Mouse (Mus musculus) forebrain, postnatal 0 days (tissue): ENCODE data around the gene Apaf1. TPM values are rescaled to one million over a fixed set of nuclear protein-coding genes. Genes with fewer than 3 reads are reported as not detected.

Experiments used
- ATAC-seq: fragments of 200-750 bp; cut with Nextera tagmentation; 2 replicates; pipeline ENCODE4 v1.8.0; 2017; ENCODE audit warnings: mild to moderate bottlenecking, moderate library complexity
- DNase-seq: peaks from one replicate; pipeline ENCODE4 v3.0.0-alpha.2; 2015
- H3K27ac ChIP-seq: fragments of 300-500 bp; sonication (generic); 2 replicates; pipeline ENCODE4 v1.5.1; 2014; ENCODE audit warnings: low read depth, mild to moderate bottlenecking, antibody characterized with exemption, low read length, moderate library complexity, mixed read lengths
- H3K27me3 ChIP-seq: fragments of 300-500 bp; sonication (generic); 2 replicates; pipeline ENCODE4 v1.6.1; 2014; ENCODE audit warnings: mild to moderate bottlenecking, low read length, mixed read lengths; ENCODE audit not compliant: insufficient read depth
- H3K36me3 ChIP-seq: fragments of 300-500 bp; sonication (generic); 2 replicates; pipeline ENCODE4 v1.6.1; 2014; ENCODE audit warnings: mild to moderate bottlenecking, moderate library complexity; ENCODE audit not compliant: insufficient read depth
- H3K4me1 ChIP-seq: fragments of 300-500 bp; sonication (generic); 2 replicates; pipeline ENCODE4 v1.6.1; 2014; ENCODE audit warnings: antibody characterized with exemption; ENCODE audit not compliant: insufficient read depth
- H3K4me2 ChIP-seq: fragments of 300-500 bp; sonication (generic); 2 replicates; pipeline ENCODE4 v1.6.1; 2014; ENCODE audit warnings: low read depth, mild to moderate bottlenecking, moderate library complexity
- H3K4me3 ChIP-seq: fragments of 300-500 bp; sonication (generic); 2 replicates; pipeline ENCODE4 v1.5.1; 2014; ENCODE audit warnings: low read depth, low read length, mixed read lengths
- H3K9ac ChIP-seq: fragments of 300-500 bp; sonication (generic); 2 replicates; pipeline ENCODE4 v1.6.1; 2014; ENCODE audit warnings: mild to moderate bottlenecking
- H3K9me3 ChIP-seq: fragments of 300-500 bp; sonication (generic); 2 replicates; pipeline ENCODE4 v1.6.1; 2016; ENCODE audit warnings: low read length
- CTCF ChIP-seq: sonication (generic); IDR thresholded peaks from 2 replicates; pipeline ENCODE4 v1.5.1; 2016; ENCODE audit warnings: antibody characterized with exemption, control low read depth, low read depth
- WGBS: fragments of 180-500 bp; shearing (Covaris S2); extraction: QIAGEN DNeasy Blood & Tissue Kit; methylation state at CpG from one replicate; pipeline ENCODE4 v1.1.7; 2014; 5-methylcytosine and 5-hydroxymethylcytosine counted together
- polyA plus RNA-seq: library from polyadenylated mRNA; unstranded; fragments of >200 nt; fragmentation: Nextera tagmentation; extraction: Ambion mirVana; gene quantifications from 2 replicates; pipeline ENCODE4 v1.2.1, GENCODE M21; 2015
- total RNA-seq: library from RNA; depleted of rRNA; stranded (reverse); fragments of >200 nt; gene quantifications from 2 replicates; pipeline ENCODE4 v1.2.3, GENCODE M21; 2014

The Apaf1 gene
- total and polyA plus RNA-seq, 2 experiments from 2014 or later: 16.7 to 45.7 TPM

DNA sequence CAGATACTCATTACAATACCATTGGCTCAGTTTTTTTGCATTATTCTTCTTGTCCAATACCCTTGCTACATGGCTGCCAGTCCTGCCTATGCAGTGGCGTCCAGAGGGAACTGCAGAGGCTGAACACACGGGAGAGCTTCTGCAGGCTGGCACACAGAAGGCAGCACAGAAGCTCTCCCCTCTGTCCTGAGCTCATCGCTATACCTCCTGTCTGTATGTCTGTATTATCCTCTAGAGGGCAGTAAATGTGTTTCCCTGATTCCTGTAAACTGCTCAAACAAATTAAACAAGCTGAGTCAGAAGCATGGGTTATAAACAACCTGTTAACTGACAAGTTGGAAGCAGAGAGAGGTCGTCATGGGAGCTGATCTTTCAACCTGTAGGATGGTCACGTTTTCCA lies 21.8 kb downstream of the Apaf1 start:
- 32% methylated on average over 5 of the region's 5 CpGs for WGBS
- H3K9me3 ChIP-seq: no peaks in the 10 kb centered on the region
- H3K36me3 ChIP-seq: peaks cover 16% of the 10 kb centered on the region; the same call in 1 of the 2 replicates
- ATAC-seq (peak; percentile 79), DNase-seq (peak; percentile 36)
- H3K4me2 ChIP-seq: no peak overlapping the region
- TF ChIP-seq CTCF: peak; percentile 60
- no peaks in the 10 kb centered on the region for H3K27me3 ChIP-seq
- H3K4me1 ChIP-seq: no peaks in the 10 kb centered on the region
- no peak overlapping the region for H3K9ac ChIP-seq
- no peak overlapping the region for H3K27ac ChIP-seq
- H3K4me3 ChIP-seq: no peak overlapping the region

DNA sequence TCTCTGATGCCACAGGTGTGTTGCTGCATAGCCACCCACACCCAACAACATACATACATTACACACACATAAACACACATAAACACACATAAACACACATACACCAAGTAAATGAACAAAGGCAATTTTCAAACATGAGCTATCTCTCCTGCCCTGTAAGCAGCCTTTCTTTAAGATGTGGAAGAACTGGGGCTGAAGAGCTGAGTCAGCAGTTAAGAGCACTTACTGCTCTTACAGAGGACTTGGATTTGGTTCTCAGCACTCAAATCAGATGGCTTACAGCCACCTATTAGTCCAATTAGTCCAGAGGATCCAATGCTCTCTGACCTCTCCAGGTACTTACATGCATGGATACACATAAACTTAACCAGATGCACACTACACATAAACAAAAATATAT lies 29.8 kb downstream of the Apaf1 start:
- TF ChIP-seq CTCF: no peak
- Histone ChIP-seq H3K27me3 (no peaks in the 10 kb centered on the region), H3K27ac (no peak overlapping the region), H3K4me1 (no peaks in the 10 kb centered on the region), H3K4me3 (no peak overlapping the region), H3K4me2 (no peak overlapping the region), H3K9ac (no peak overlapping the region), H3K36me3 (peaks cover 26% of the 10 kb centered on the region), H3K9me3 (no peaks in the 10 kb centered on the region)
- ATAC-seq (no peak), DNase-seq (no peak)

- 94% methylated on average over 3 of the region's 3 CpGs for WGBS
- DNase-seq (no peak), ATAC-seq (no peak)
- H3K27me3 ChIP-seq: no peaks in the 10 kb centered on the region
- no peaks in the 10 kb centered on the region for H3K9me3 ChIP-seq
- H3K4me3 ChIP-seq: no peak overlapping the region
- H3K36me3 ChIP-seq: peaks cover 29% of the 10 kb centered on the region
- H3K4me2 ChIP-seq: no peak overlapping the region
- H3K9ac ChIP-seq: no peak overlapping the region
- no peak for TF ChIP-seq CTCF
- H3K4me1 ChIP-seq: no peaks in the 10 kb centered on the region
- H3K27ac ChIP-seq: no peak overlapping the region
Observed at GRCm38 (mm10) chr10:91051156-91051555, 31.4 kb downstream of the Apaf1 start.

GRCm38 (mm10) chr10:91049696-91050095 lies 32.9 kb downstream of the Apaf1 start:
- no peak overlapping the region for H3K4me2 ChIP-seq
- no peak for ATAC-seq
- peaks cover 28% of the 10 kb centered on the region for H3K36me3 ChIP-seq

GRCm38 (mm10) chr10:91033942-91034341 lies 48.6 kb downstream of the Apaf1 start:
- Histone ChIP-seq H3K9ac (no peak overlapping the region), H3K9me3 (no peaks in the 10 kb centered on the region), H3K4me1 (no peaks in the 10 kb centered on the region), H3K4me3 (no peak overlapping the region), H3K36me3 (peaks cover 21% of the 10 kb centered on the region; the same call in 1 of the 2 replicates), H3K27ac (no peak overlapping the region), H3K27me3 (no peaks in the 10 kb centered on the region), H3K4me2 (no peak overlapping the region)
- ATAC-seq: peak; percentile 81
- DNase-seq: peak; percentile 84
- peak; percentile 94 for TF ChIP-seq CTCF
- 21% methylated on average over 8 of the region's 8 CpGs for WGBS

More at GRCm38 (mm10) chr10:91049696-91050095, 32.9 kb downstream of the Apaf1 start:
- Histone ChIP-seq H3K9me3 (no peaks in the 10 kb centered on the region), H3K4me3 (no peak overlapping the region), H3K27ac (no peak overlapping the region), H3K27me3 (no peaks in the 10 kb centered on the region), H3K4me1 (no peaks in the 10 kb centered on the region), H3K9ac (no peak overlapping the region)
- WGBS: 77% methylated on average over 4 of the region's 4 CpGs
- no peak for TF ChIP-seq CTCF
- no peak for DNase-seq

GRCm38 (mm10) chr10:91032399-91032798 lies 50.2 kb downstream of the Apaf1 start:
- peak; percentile 88 for ATAC-seq
- no peaks in the 10 kb centered on the region for H3K9me3 ChIP-seq
- peak; percentile 95 for TF ChIP-seq CTCF

GRCm38 (mm10) chr10:91031176-91031575 lies 51.4 kb downstream of the Apaf1 start:
- Histone ChIP-seq H3K27me3 (no peaks in the 10 kb centered on the region), H3K9ac (no peak overlapping the region), H3K36me3 (peaks cover 10% of the 10 kb centered on the region; the same call in 1 of the 2 replicates), H3K4me1 (no peaks in the 10 kb centered on the region), H3K27ac (no peak overlapping the region), H3K4me3 (no peak overlapping the region), H3K9me3 (no peaks in the 10 kb centered on the region), H3K4me2 (no peak overlapping the region)
- DNase-seq (no peak), ATAC-seq (no peak)
- no peak for TF ChIP-seq CTCF
- 89% methylated on average over 9 of the region's 9 CpGs for WGBS

More at GRCm38 (mm10) chr10:91032399-91032798, 50.2 kb downstream of the Apaf1 start:
- H3K4me3 ChIP-seq: no peak overlapping the region
- H3K27me3 ChIP-seq: no peaks in the 10 kb centered on the region
- no peak overlapping the region for H3K27ac ChIP-seq
- H3K4me2 ChIP-seq: no peak overlapping the region
- H3K9ac ChIP-seq: no peak overlapping the region
- H3K4me1 ChIP-seq: no peaks in the 10 kb centered on the region
- DNase-seq: peak; percentile 85
- WGBS: 17% methylated on average over 4 of the region's 4 CpGs
- peaks cover 19% of the 10 kb centered on the region; the same call in 1 of the 2 replicates for H3K36me3 ChIP-seq
